Mouse (Mus musculus): ENCODE measurements around the gene Eprs. TPM values are rescaled to one million over a fixed set of nuclear protein-coding genes. Genes with fewer than 3 reads are reported as not detected.

Eprs gene
- polyA plus RNA-seq, 1 experiment = 29.4 TPM

GRCm38 (mm10) chr1:185333651-185334050, 29.2 kb upstream of the Eprs start:
- Histone ChIP-seq H3K27ac (ENCODE audit: insufficient read depth, low read length) (no peak overlapping the region), H3K4me1 (ENCODE audit: control insufficient read depth, insufficient read depth, low read length) (peaks cover 1% of the 10 kb centered on the region; the same call in 1 of the 2 replicates), H3K4me3 (ENCODE audit: insufficient read depth, low read length) (no peak overlapping the region)
- no peak for TF ChIP-seq POLR2A (IDR thresholded peaks at IDR 0.05; ENCODE audit: extremely low read depth, insufficient read depth, low read length)
- no peak for TF ChIP-seq CTCF (IDR thresholded peaks at IDR 0.05; ENCODE audit: extremely low read depth, insufficient read depth, low read length)

- Histone ChIP-seq H3K27ac (ENCODE audit: insufficient read depth, low read length) (no peak overlapping the region), H3K4me3 (ENCODE audit: insufficient read depth, low read length) (no peak overlapping the region), H3K4me1 (ENCODE audit: control insufficient read depth, insufficient read depth, low read length) (peaks cover 1% of the 10 kb centered on the region; the same call in 1 of the 2 replicates)
- TF ChIP-seq POLR2A (IDR thresholded peaks at IDR 0.05; ENCODE audit: extremely low read depth, insufficient read depth, low read length) = no peak
- no peak for TF ChIP-seq CTCF (IDR thresholded peaks at IDR 0.05; ENCODE audit: extremely low read depth, insufficient read depth, low read length)
Observed at GRCm38 (mm10) chr1:185334136-185334535, 28.7 kb upstream of the Eprs start.

GRCm38 (mm10) chr1:185335231-185335765, 27.5 kb upstream of the Eprs start:
- no peaks in the 10 kb centered on the region; the same call in 1 of the 2 replicates for H3K4me1 ChIP-seq (ENCODE audit: control insufficient read depth, insufficient read depth, low read length)
- TF ChIP-seq CTCF (IDR thresholded peaks at IDR 0.05; ENCODE audit: extremely low read depth, insufficient read depth, low read length) = no peak
- TF ChIP-seq POLR2A (IDR thresholded peaks at IDR 0.05; ENCODE audit: extremely low read depth, insufficient read depth, low read length) = no peak
- no peak overlapping the region for H3K27ac ChIP-seq (ENCODE audit: insufficient read depth, low read length)
- H3K4me3 ChIP-seq (ENCODE audit: insufficient read depth, low read length) = no peak overlapping the region

GRCm38 (mm10) chr1:185336535-185336934, 26.3 kb upstream of the Eprs start:
- H3K27ac ChIP-seq (ENCODE audit: insufficient read depth, low read length) = no peak overlapping the region
- no peak overlapping the region for H3K4me3 ChIP-seq (ENCODE audit: insufficient read depth, low read length)
- TF ChIP-seq CTCF (IDR thresholded peaks at IDR 0.05; ENCODE audit: extremely low read depth, insufficient read depth, low read length) = no peak
- no peak for TF ChIP-seq POLR2A (IDR thresholded peaks at IDR 0.05; ENCODE audit: extremely low read depth, insufficient read depth, low read length)
- no peaks in the 10 kb centered on the region; the same call in 1 of the 2 replicates for H3K4me1 ChIP-seq (ENCODE audit: control insufficient read depth, insufficient read depth, low read length)

- TF ChIP-seq CTCF (IDR thresholded peaks at IDR 0.05; ENCODE audit: extremely low read depth, insufficient read depth, low read length) (no peak), POLR2A (IDR thresholded peaks at IDR 0.05; ENCODE audit: extremely low read depth, insufficient read depth, low read length) (no peak)
- no peak overlapping the region for H3K27ac ChIP-seq (ENCODE audit: insufficient read depth, low read length)
- peaks cover 2% of the 10 kb centered on the region; the same call in 1 of the 2 replicates for H3K4me1 ChIP-seq (ENCODE audit: control insufficient read depth, insufficient read depth, low read length)
- H3K4me3 ChIP-seq (ENCODE audit: insufficient read depth, low read length) = no peak overlapping the region
Observed at GRCm38 (mm10) chr1:185342441-185342840, 20.4 kb upstream of the Eprs start.

- Histone ChIP-seq H3K4me1 (ENCODE audit: control insufficient read depth, insufficient read depth, low read length) (peaks cover 2% of the 10 kb centered on the region; the same call in 1 of the 2 replicates), H3K4me3 (ENCODE audit: insufficient read depth, low read length) (no peak overlapping the region), H3K27ac (ENCODE audit: insufficient read depth, low read length) (no peak overlapping the region)
- TF ChIP-seq POLR2A (IDR thresholded peaks at IDR 0.05; ENCODE audit: extremely low read depth, insufficient read depth, low read length) = no peak
- no peak for TF ChIP-seq CTCF (IDR thresholded peaks at IDR 0.05; ENCODE audit: extremely low read depth, insufficient read depth, low read length)
Observed at GRCm38 (mm10) chr1:185343422-185343821, 19.4 kb upstream of the Eprs start.

GRCm38 (mm10) chr1:185346188-185346587, 16.7 kb upstream of the Eprs start:
- H3K4me3 ChIP-seq (ENCODE audit: insufficient read depth, low read length) = no peak overlapping the region
- H3K27ac ChIP-seq (ENCODE audit: insufficient read depth, low read length) = no peak overlapping the region
- TF ChIP-seq POLR2A (IDR thresholded peaks at IDR 0.05; ENCODE audit: extremely low read depth, insufficient read depth, low read length) = no peak
- peak; percentile 15; the same call in 1 of the 2 replicates for TF ChIP-seq CTCF (IDR thresholded peaks at IDR 0.05; ENCODE audit: extremely low read depth, insufficient read depth, low read length)
- H3K4me1 ChIP-seq (ENCODE audit: control insufficient read depth, insufficient read depth, low read length) = peaks cover 2% of the 10 kb centered on the region; the same call in 1 of the 2 replicates

GRCm38 (mm10) chr1:185349741-185350140, 13.1 kb upstream of the Eprs start:
- Histone ChIP-seq H3K4me1 (ENCODE audit: control insufficient read depth, insufficient read depth, low read length) (no peaks in the 10 kb centered on the region), H3K27ac (ENCODE audit: insufficient read depth, low read length) (no peak overlapping the region), H3K4me3 (ENCODE audit: insufficient read depth, low read length) (no peak overlapping the region)
- TF ChIP-seq POLR2A (IDR thresholded peaks at IDR 0.05; ENCODE audit: extremely low read depth, insufficient read depth, low read length) = no peak

- H3K4me1 ChIP-seq (ENCODE audit: control insufficient read depth, insufficient read depth, low read length) = no peaks in the 10 kb centered on the region
- H3K4me3 ChIP-seq (ENCODE audit: insufficient read depth, low read length) = no peak overlapping the region
- no peak for TF ChIP-seq CTCF (IDR thresholded peaks at IDR 0.05; ENCODE audit: extremely low read depth, insufficient read depth, low read length)
- TF ChIP-seq POLR2A (IDR thresholded peaks at IDR 0.05; ENCODE audit: extremely low read depth, insufficient read depth, low read length) = no peak
- no peak overlapping the region for H3K27ac ChIP-seq (ENCODE audit: insufficient read depth, low read length)
Observed at GRCm38 (mm10) chr1:185350611-185351010, 12.2 kb upstream of the Eprs start.

GRCm38 (mm10) chr1:185352151-185352550, 10.7 kb upstream of the Eprs start:
- no peak overlapping the region for H3K4me3 ChIP-seq (ENCODE audit: insufficient read depth, low read length)
- H3K4me1 ChIP-seq (ENCODE audit: control insufficient read depth, insufficient read depth, low read length) = no peaks in the 10 kb centered on the region
- no peak overlapping the region for H3K27ac ChIP-seq (ENCODE audit: insufficient read depth, low read length)
- TF ChIP-seq CTCF (IDR thresholded peaks at IDR 0.05; ENCODE audit: extremely low read depth, insufficient read depth, low read length) (no peak), POLR2A (IDR thresholded peaks at IDR 0.05; ENCODE audit: extremely low read depth, insufficient read depth, low read length) (no peak)

All from cortical plate, adult 2 months (tissue).